Comparison of ENCODE assay signal across 7 mouse cellular contexts in the genomic region with DNA sequence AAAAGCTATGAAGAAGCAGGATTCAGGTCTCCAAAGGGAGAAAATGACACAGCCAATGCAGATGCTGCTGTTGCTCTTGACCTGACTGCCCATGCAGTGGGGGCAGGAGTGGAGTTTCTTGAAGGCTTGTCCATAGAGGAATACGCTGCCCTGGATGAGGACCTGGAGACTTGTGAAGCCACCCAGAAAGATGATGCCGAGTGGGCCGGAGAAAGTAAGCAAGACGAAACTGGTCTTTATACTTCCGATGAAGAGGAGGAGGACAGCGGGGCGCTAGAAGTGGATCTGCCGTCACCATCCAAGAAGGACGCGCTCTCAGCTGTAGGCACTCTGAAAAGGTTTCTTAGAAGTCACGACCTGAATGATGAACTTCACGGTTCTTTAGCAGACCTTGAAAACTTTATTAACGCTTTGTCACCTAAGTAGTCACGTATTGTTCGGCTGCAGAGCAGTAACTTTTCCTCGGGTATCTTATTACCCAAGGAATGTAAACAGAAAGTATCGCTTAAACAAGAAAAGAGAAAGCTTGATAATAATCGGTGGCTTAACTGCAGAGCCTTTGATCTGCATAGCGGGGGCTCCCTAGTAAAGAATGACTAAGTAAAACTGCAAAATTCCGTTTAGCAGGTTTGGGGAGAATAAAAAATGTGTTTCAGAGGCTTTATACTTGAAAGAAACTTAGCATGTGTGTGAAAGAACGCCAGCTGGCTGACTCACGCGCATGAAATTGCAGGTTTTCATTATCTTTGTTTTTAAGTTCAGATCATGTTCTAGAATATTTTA. TPM values are rescaled to one million over a fixed set of nuclear protein-coding genes. Genes with fewer than 3 reads are reported as not detected.
DNase-seq lines count a peak whose midpoint lies in the region; ATAC-seq and TF ChIP-seq lines count a peak whose summit lies in the region.

No protein-coding gene starts in this region.

- no peaks in the 10 kb centered on the region for H3K36me3 ChIP-seq in thymus, adult 2 months (ENCODE audit: control insufficient read depth, insufficient read depth, low read length)
- no peaks in the 10 kb centered on the region for H3K36me3 ChIP-seq in forebrain, embryonic 11.5 days (ENCODE audit: control insufficient read depth, insufficient read depth, low read length)
- no peaks in the 10 kb centered on the region for H3K36me3 ChIP-seq in midbrain, postnatal 0 days (ENCODE audit: insufficient read depth, low read length)

- H3K9ac ChIP-seq in forebrain, embryonic 11.5 days (ENCODE audit: low read length): no peak overlapping the region
- no peak overlapping the region for H3K9ac ChIP-seq in midbrain, postnatal 0 days (replicated peaks; ENCODE audit: low read length, poor library complexity, severe bottlenecking)

- H3K4me2 ChIP-seq in forebrain, embryonic 11.5 days (ENCODE audit: low read depth, low read length, severe bottlenecking): peak overlapping the region; percentile 26; the same call in 1 of the 2 replicates
- H3K4me2 ChIP-seq in midbrain, postnatal 0 days (ENCODE audit: low read depth, low read length, poor library complexity, severe bottlenecking): peak overlapping the region; percentile 46

- peaks cover 10% of the 10 kb centered on the region for H3K4me1 ChIP-seq in thymus, adult 2 months (replicated peaks; ENCODE audit: control insufficient read depth, insufficient read depth, low read length)
- peaks cover 5% of the 10 kb centered on the region; the same call in 1 of the 2 replicates for H3K4me1 ChIP-seq in forebrain, embryonic 11.5 days (replicated peaks; ENCODE audit: control insufficient read depth, insufficient read depth, low read length)
- no peaks in the 10 kb centered on the region for H3K4me1 ChIP-seq in midbrain, postnatal 0 days (ENCODE audit: insufficient read depth, low read length)

- H3K27ac ChIP-seq in thymus, adult 2 months (ENCODE audit: control insufficient read depth, insufficient read depth, low read length): no peak overlapping the region; the same call in 1 of the 2 replicates
- no peak overlapping the region for H3K27ac ChIP-seq in forebrain, embryonic 11.5 days (ENCODE audit: low read depth, low read length)
- no peak overlapping the region for H3K27ac ChIP-seq in midbrain, postnatal 0 days (ENCODE audit: low read depth, low read length)

- no peak for ATAC-seq in forebrain, embryonic 11.5 days (replicated peaks; ENCODE audit: low FRiP score)
- ATAC-seq in midbrain, postnatal 0 days (ENCODE audit: low FRiP score): no peak

- peak overlapping the region; percentile 31 for H3K4me3 ChIP-seq in thymus, adult 2 months (ENCODE audit: control insufficient read depth, insufficient read depth, low read length)
- peak overlapping the region; percentile 9; the same call in 1 of the 2 replicates for H3K4me3 ChIP-seq in forebrain, embryonic 11.5 days (ENCODE audit: low read depth, low read length)
- peak overlapping the region; percentile 5; the same call in 1 of the 2 replicates for H3K4me3 ChIP-seq in midbrain, postnatal 0 days (ENCODE audit: low read depth, low read length)

- no peaks in the 10 kb centered on the region for H3K9me3 ChIP-seq in forebrain, embryonic 11.5 days (ENCODE audit: control insufficient read depth, low read length)
- no peaks in the 10 kb centered on the region for H3K9me3 ChIP-seq in midbrain, postnatal 0 days (ENCODE audit: low read length)

- H3K27me3 ChIP-seq in thymus, adult 2 months (ENCODE audit: control insufficient read depth, insufficient read depth, low read length): no peaks in the 10 kb centered on the region
- no peaks in the 10 kb centered on the region for H3K27me3 ChIP-seq in forebrain, embryonic 11.5 days (ENCODE audit: control insufficient read depth, insufficient read depth, low read length)
- no peaks in the 10 kb centered on the region for H3K27me3 ChIP-seq in midbrain, postnatal 0 days (ENCODE audit: insufficient read depth, low read length)

- TF ChIP-seq POLR2A in thymus, adult 2 months (IDR thresholded peaks at IDR 0.05; ENCODE audit: control insufficient read depth, extremely low read depth, insufficient read depth, low read length, poor library complexity): no peak

- WGBS in thymus, adult 2 months: 7% methylated on average over 23 of the region's 23 CpGs
- WGBS in forebrain, embryonic 11.5 days: 13% methylated on average over 23 of the region's 23 CpGs
- 5% methylated on average over 23 of the region's 23 CpGs for WGBS in midbrain, postnatal 0 days

- DNase-seq in thymus, adult 2 months: peak; percentile 19
- no peak for DNase-seq in thymus, adult 18-20 months
- DNase-seq in forebrain, embryonic 11.5 days (ENCODE audit: low spot score): no peak
- peak; percentile 22 for DNase-seq in layer of hippocampus, adult 9-10 months (ENCODE audit: low spot score)
- no peak for DNase-seq in midbrain, postnatal 0 days (ENCODE audit: low spot score)
- DNase-seq in cerebellum, postnatal 4 days (ENCODE audit: low spot score in 2 of 2): no peak
- DNase-seq in spleen, postnatal 4 days (ENCODE audit: low spot score in 2 of 2): no peak

- TF ChIP-seq CTCF in thymus, adult 2 months (IDR thresholded peaks at IDR 0.05; ENCODE audit: borderline replicate concordance, control insufficient read depth, extremely low read depth, insufficient read depth, low read length, poor library complexity): no peak
- no peak for TF ChIP-seq CTCF in midbrain, postnatal 0 days (IDR thresholded peaks at IDR 0.05)

RNA-seq across cellular contexts. Expression of a gene that starts 1.7 kb away (rescaled TPM):
- polyA plus RNA-seq in thymus, adult 2 months (2012; rRNA removed): not detected in 2 replicates
- not detected in 2 replicates for polyA plus RNA-seq in forebrain, embryonic 11.5 days (2014; fragmentation: Nextera tagmentation; extraction: Ambion mirVana)
- not detected in 2 replicates for total RNA-seq in midbrain, postnatal 0 days (2014; rRNA removed)
- polyA plus RNA-seq in midbrain, postnatal 0 days (2015; fragmentation: Nextera tagmentation; extraction: Ambion mirVana): not detected in 2 replicates

RNA-seq across cellular contexts. Expression of a gene that starts 12.7 kb away (rescaled TPM):
- 8.5 and 10.1 TPM in 2 replicates for polyA plus RNA-seq in thymus, adult 2 months (2012; rRNA removed)
- 37.8 and 45.9 TPM in 2 replicates for polyA plus RNA-seq in forebrain, embryonic 11.5 days (2014; fragmentation: Nextera tagmentation; extraction: Ambion mirVana)
- 20.2 and 25.4 TPM in 2 replicates for total RNA-seq in midbrain, postnatal 0 days (2014; rRNA removed)
- 20.7 and 21.2 TPM in 2 replicates for polyA plus RNA-seq in midbrain, postnatal 0 days (2015; fragmentation: Nextera tagmentation; extraction: Ambion mirVana)

Comparison
In these comparisons a context has a peak if more than half of its experiments do, and no peak if none do; other contexts are left out.
1. DNase-seq: peak in thymus, adult 2 months (single experiment) and layer of hippocampus, adult 9-10 months (single experiment); none in thymus, adult 18-20 months (0 of 2), forebrain, embryonic 11.5 days (single experiment), midbrain, postnatal 0 days (single experiment), cerebellum, postnatal 4 days (0 of 2) and spleen, postnatal 4 days (0 of 2).
2. Peak in every context shown above with its lines, with median percentiles within 50 percentile points of each other: H3K4me3 ChIP-seq.